Mouse (Mus musculus) thymus, postnatal 0 days (tissue): ENCODE measurements around the gene Slc22a8. TPM values are rescaled to one million over a fixed set of nuclear protein-coding genes. Genes with fewer than 3 reads are reported as not detected.
A peak's percentile ranks its signal among the peaks of the same experiment; 100 is the strongest.

Source experiments
- DNase-seq: peaks from one replicate; pipeline ENCODE4 v3.0.0-alpha.2; 2015; ENCODE audit warnings: low spot score
- polyA plus RNA-seq: library from polyadenylated mRNA; unstranded; fragments of >200 nt; fragmentation: Nextera tagmentation; extraction: Ambion mirVana; gene quantifications from 2 replicates; pipeline ENCODE4 v1.2.1, GENCODE M21; 2015

Slc22a8 gene
- 0.04 and 0.22 TPM in 2 replicates for polyA plus RNA-seq

GRCm38 (mm10) chr19:8590954-8591353, at the start of gene Slc22a8:
Gene Slc22a8 (plus strand): TSS chr19:8591254.
- no peak for DNase-seq

- no peak for DNase-seq
Measured at GRCm38 (mm10) chr19:8558897-8559296, 32.2 kb upstream of the Slc22a8 start.

GRCm38 (mm10) chr19:8564021-8564420, 27.0 kb upstream of the Slc22a8 start:
- DNase-seq: no peak

GRCm38 (mm10) chr19:8564469-8564868, 26.6 kb upstream of the Slc22a8 start:
- DNase-seq: no peak

GRCm38 (mm10) chr19:8565262-8565661, 25.8 kb upstream of the Slc22a8 start:
- DNase-seq: no peak

- DNase-seq: no peak
Measured at GRCm38 (mm10) chr19:8565985-8566384, 25.1 kb upstream of the Slc22a8 start.

- peak; percentile 50 for DNase-seq
Measured at GRCm38 (mm10) chr19:8567104-8567880, 23.8 kb upstream of the Slc22a8 start.

- peak; percentile 59 for DNase-seq
Measured at GRCm38 (mm10) chr19:8569453-8569863, 21.6 kb upstream of the Slc22a8 start.

- DNase-seq: no peak
Measured at GRCm38 (mm10) chr19:8570341-8571040, 20.6 kb upstream of the Slc22a8 start.

- DNase-seq: peak; percentile 60
Measured at GRCm38 (mm10) chr19:8571746-8572145, 19.3 kb upstream of the Slc22a8 start.

GRCm38 (mm10) chr19:8572485-8572884, 18.6 kb upstream of the Slc22a8 start:
- DNase-seq: no peak

GRCm38 (mm10) chr19:8577432-8577831, 13.6 kb upstream of the Slc22a8 start:
- no peak for DNase-seq

- DNase-seq: peak; percentile 78
Measured at GRCm38 (mm10) chr19:8578293-8578969, 12.6 kb upstream of the Slc22a8 start.

GRCm38 (mm10) chr19:8578970-8579342, 12.1 kb upstream of the Slc22a8 start:
- DNase-seq: no peak

GRCm38 (mm10) chr19:8585298-8585697, 5.8 kb upstream of the Slc22a8 start:
- DNase-seq: no peak

GRCm38 (mm10) chr19:8585899-8586298, 5.2 kb upstream of the Slc22a8 start:
- DNase-seq: no peak

GRCm38 (mm10) chr19:8586350-8586749, 4.7 kb upstream of the Slc22a8 start:
- DNase-seq: no peak

- DNase-seq: no peak
Measured at GRCm38 (mm10) chr19:8587315-8587714, 3.7 kb upstream of the Slc22a8 start.

- DNase-seq: peak; percentile 89
Measured at GRCm38 (mm10) chr19:8592155-8592554, 1.1 kb downstream of the Slc22a8 start.

GRCm38 (mm10) chr19:8592873-8593408, 1.9 kb downstream of the Slc22a8 start:
- DNase-seq: no peak

- no peak for DNase-seq
Measured at GRCm38 (mm10) chr19:8593833-8594232, 2.8 kb downstream of the Slc22a8 start.

GRCm38 (mm10) chr19:8594518-8594917, 3.5 kb downstream of the Slc22a8 start:
- DNase-seq: no peak
